Comparison of ENCODE assay signal across 8 mouse cellular contexts in genomic region chr8:87690100-87691095, GRCm38 (mm10).
DNase-seq lines count a peak whose midpoint lies in the region; ATAC-seq and TF ChIP-seq lines count a peak whose summit lies in the region.

No protein-coding gene starts in this region.

- no peak for TF ChIP-seq POLR2A in thymus, adult 2 months (IDR thresholded peaks at IDR 0.05; ENCODE audit: control insufficient read depth, extremely low read depth, insufficient read depth, low read length, poor library complexity)

- peaks cover 5% of the 10 kb centered on the region; the same call in 1 of the 2 replicates for H3K4me1 ChIP-seq in thymus, adult 2 months (replicated peaks; ENCODE audit: control insufficient read depth, insufficient read depth, low read length)
- peaks cover 100% of the 10 kb centered on the region for H3K4me1 ChIP-seq in hindbrain, embryonic 10.5 days (replicated peaks)
- peaks cover 100% of the 10 kb centered on the region for H3K4me1 ChIP-seq in midbrain, embryonic 13.5 days (replicated peaks)

- peak; percentile 47 for ATAC-seq in frontal cortex, adult (ENCODE audit: low TSS enrichment)
- ATAC-seq in midbrain, embryonic 13.5 days, result peak; percentile 37

- no peak overlapping the region for H3K4me3 ChIP-seq in thymus, adult 2 months (ENCODE audit: control insufficient read depth, insufficient read depth, low read length)
- no peak overlapping the region; the same call in 1 of the 2 replicates for H3K4me3 ChIP-seq in hindbrain, embryonic 10.5 days
- H3K4me3 ChIP-seq in midbrain, embryonic 13.5 days (replicated peaks), result no peak overlapping the region

- no peak overlapping the region for H3K27ac ChIP-seq in thymus, adult 2 months (ENCODE audit: control insufficient read depth, insufficient read depth, low read length)
- H3K27ac ChIP-seq in hindbrain, embryonic 10.5 days, result peak overlapping the region; percentile 89
- H3K27ac ChIP-seq in midbrain, embryonic 13.5 days, result peak overlapping the region; percentile 96

- peak overlapping the region; percentile 44 for H3K4me2 ChIP-seq in midbrain, embryonic 13.5 days (replicated peaks)

- H3K9me3 ChIP-seq in hindbrain, embryonic 10.5 days, result no peaks in the 10 kb centered on the region
- no peaks in the 10 kb centered on the region for H3K9me3 ChIP-seq in midbrain, embryonic 13.5 days

- H3K9ac ChIP-seq in midbrain, embryonic 13.5 days (replicated peaks), result peak overlapping the region; percentile 57

- no peaks in the 10 kb centered on the region for H3K36me3 ChIP-seq in thymus, adult 2 months (ENCODE audit: control insufficient read depth, insufficient read depth, low read length)
- peaks cover 25% of the 10 kb centered on the region for H3K36me3 ChIP-seq in hindbrain, embryonic 10.5 days
- H3K36me3 ChIP-seq in midbrain, embryonic 13.5 days, result peaks cover 8% of the 10 kb centered on the region

- no peak for TF ChIP-seq CTCF in thymus, adult 2 months (IDR thresholded peaks at IDR 0.05; ENCODE audit: borderline replicate concordance, control insufficient read depth, extremely low read depth, insufficient read depth, low read length, poor library complexity)

- 62% methylated on average over 28 of the region's 28 CpGs for WGBS in thymus, adult 2 months
- 34% methylated on average over 28 of the region's 28 CpGs for WGBS in hindbrain, embryonic 10.5 days
- WGBS in midbrain, embryonic 13.5 days, result 16% methylated on average over 28 of the region's 28 CpGs

- no peaks in the 10 kb centered on the region for H3K27me3 ChIP-seq in thymus, adult 2 months (ENCODE audit: control insufficient read depth, insufficient read depth, low read length)
- no peaks in the 10 kb centered on the region for H3K27me3 ChIP-seq in hindbrain, embryonic 10.5 days (ENCODE audit: insufficient read depth, poor library complexity, severe bottlenecking)
- no peaks in the 10 kb centered on the region for H3K27me3 ChIP-seq in midbrain, embryonic 13.5 days

- DNase-seq in frontal cortex, postnatal 36 days (ENCODE audit: low spot score in 2 of 2), result no peak
- peak; percentile 33 for DNase-seq in thymus, postnatal 0 days (ENCODE audit: low spot score)
- no peak for DNase-seq in thymus, adult 2 months
- peak; percentile 49 for DNase-seq in hindbrain, embryonic 10.5 days (ENCODE audit: low spot score)
- DNase-seq in left cerebral cortex, adult 11 months (ENCODE audit: low spot score), result no peak
- DNase-seq in testis, postnatal 10 days (ENCODE audit: low spot score), result no peak

Comparison
In these comparisons a context has a peak if more than half of its experiments do, and no peak if none do; other contexts are left out.
1. DNase-seq: peak in thymus, postnatal 0 days (single experiment) and hindbrain, embryonic 10.5 days (single experiment); none in frontal cortex, postnatal 36 days (0 of 2), thymus, adult 2 months (single experiment), left cerebral cortex, adult 11 months (single experiment) and testis, postnatal 10 days (single experiment).